Mouse (Mus musculus): ENCODE measurements around the gene Pwp2. TPM values are rescaled to one million over a fixed set of nuclear protein-coding genes. Genes with fewer than 3 reads are reported as not detected.

The Pwp2 gene
- total and polyA plus RNA-seq, 2 experiments from 2014 or later = 16.4 to 30.0 TPM

- no peak overlapping the region for H3K4me3 ChIP-seq (ENCODE audit: low read depth, low read length)
- no peak overlapping the region for H3K9ac ChIP-seq
- WGBS = 10% methylated on average over 14 of the region's 14 CpGs
- H3K4me2 ChIP-seq (ENCODE audit: low read depth) = 0 out of 2 replicates have a peak overlapping the region, but pooled peaks have one; percentile 5
- H3K36me3 ChIP-seq (ENCODE audit: insufficient read depth) = no peaks in the 10 kb centered on the region
- no peaks in the 10 kb centered on the region for H3K27me3 ChIP-seq (ENCODE audit: insufficient read depth, low read length)
- no peak for ATAC-seq
- no peaks in the 10 kb centered on the region for H3K9me3 ChIP-seq (ENCODE audit: low read length)
- no peak overlapping the region for H3K27ac ChIP-seq (ENCODE audit: low read depth, low read length)
- no peak for DNase-seq
- TF ChIP-seq CTCF (IDR thresholded peaks at IDR 0.05; ENCODE audit: low read depth) = no peak
- no peaks in the 10 kb centered on the region for H3K4me1 ChIP-seq (ENCODE audit: insufficient read depth)
Observed at GRCm38 (mm10) chr10:78134975-78135798, 49.8 kb downstream of the Pwp2 start.

- Histone ChIP-seq H3K4me2 (ENCODE audit: low read depth) (no peak overlapping the region), H3K4me3 (ENCODE audit: low read depth, low read length) (no peak overlapping the region), H3K27me3 (ENCODE audit: insufficient read depth, low read length) (no peaks in the 10 kb centered on the region), H3K9ac (no peak overlapping the region), H3K27ac (ENCODE audit: low read depth, low read length) (no peak overlapping the region), H3K9me3 (ENCODE audit: low read length) (no peaks in the 10 kb centered on the region), H3K4me1 (ENCODE audit: insufficient read depth) (no peaks in the 10 kb centered on the region), H3K36me3 (ENCODE audit: insufficient read depth) (no peaks in the 10 kb centered on the region)
- no peak for TF ChIP-seq CTCF (IDR thresholded peaks at IDR 0.05; ENCODE audit: low read depth)
- 67% methylated on average over 4 of the region's 4 CpGs for WGBS
- ATAC-seq (no peak), DNase-seq (no peak)
Observed at GRCm38 (mm10) chr10:78134400-78134799, 50.5 kb downstream of the Pwp2 start.

GRCm38 (mm10) chr10:78129998-78130397 is 55.0 kb downstream of the Pwp2 start:
- Histone ChIP-seq H3K4me1 (ENCODE audit: insufficient read depth) (no peaks in the 10 kb centered on the region), H3K4me3 (ENCODE audit: low read depth, low read length) (no peak overlapping the region), H3K9me3 (ENCODE audit: low read length) (no peaks in the 10 kb centered on the region), H3K27ac (ENCODE audit: low read depth, low read length) (no peak overlapping the region), H3K4me2 (ENCODE audit: low read depth) (no peak overlapping the region), H3K27me3 (ENCODE audit: insufficient read depth, low read length) (no peaks in the 10 kb centered on the region), H3K36me3 (ENCODE audit: insufficient read depth) (no peaks in the 10 kb centered on the region), H3K9ac (no peak overlapping the region)
- no peak for TF ChIP-seq CTCF (IDR thresholded peaks at IDR 0.05; ENCODE audit: low read depth)
- ATAC-seq = no peak
- WGBS = 79% methylated on average over 4 of the region's 4 CpGs
- no peak for DNase-seq

- no peak overlapping the region for H3K27ac ChIP-seq (ENCODE audit: low read depth, low read length)
- no peaks in the 10 kb centered on the region for H3K4me1 ChIP-seq (ENCODE audit: insufficient read depth)
- H3K36me3 ChIP-seq (ENCODE audit: insufficient read depth) = no peaks in the 10 kb centered on the region
- ATAC-seq = peak; percentile 20; the same call in 1 of the 2 replicates
- H3K4me2 ChIP-seq (ENCODE audit: low read depth) = no peak overlapping the region
- H3K4me3 ChIP-seq (ENCODE audit: low read depth, low read length) = no peak overlapping the region
- DNase-seq = peak; percentile 10
- H3K9ac ChIP-seq = no peak overlapping the region
- H3K27me3 ChIP-seq (ENCODE audit: insufficient read depth, low read length) = no peaks in the 10 kb centered on the region
- no peak for TF ChIP-seq CTCF (IDR thresholded peaks at IDR 0.05; ENCODE audit: low read depth)
- H3K9me3 ChIP-seq (ENCODE audit: low read length) = no peaks in the 10 kb centered on the region
- 51% methylated on average over 11 of the region's 11 CpGs for WGBS
Observed at GRCm38 (mm10) chr10:78129423-78129822, 55.5 kb downstream of the Pwp2 start.

GRCm38 (mm10) chr10:78128647-78129046 is 56.3 kb downstream of the Pwp2 start:
- WGBS = 77% methylated on average over 2 of the region's 2 CpGs
- TF ChIP-seq CTCF (IDR thresholded peaks at IDR 0.05; ENCODE audit: low read depth) = no peak
- no peaks in the 10 kb centered on the region for H3K4me1 ChIP-seq (ENCODE audit: insufficient read depth)
- no peak for ATAC-seq
- H3K9me3 ChIP-seq (ENCODE audit: low read length) = no peaks in the 10 kb centered on the region
- no peaks in the 10 kb centered on the region for H3K36me3 ChIP-seq (ENCODE audit: insufficient read depth)
- H3K27ac ChIP-seq (ENCODE audit: low read depth, low read length) = no peak overlapping the region
- H3K27me3 ChIP-seq (ENCODE audit: insufficient read depth, low read length) = no peaks in the 10 kb centered on the region
- no peak for DNase-seq
- H3K9ac ChIP-seq = no peak overlapping the region
- H3K4me3 ChIP-seq (ENCODE audit: low read depth, low read length) = no peak overlapping the region
- no peak overlapping the region for H3K4me2 ChIP-seq (ENCODE audit: low read depth)

- Histone ChIP-seq H3K4me2 (ENCODE audit: low read depth) (no peak overlapping the region), H3K9me3 (ENCODE audit: low read length) (no peaks in the 10 kb centered on the region), H3K9ac (no peak overlapping the region), H3K4me1 (ENCODE audit: insufficient read depth) (no peaks in the 10 kb centered on the region), H3K27ac (ENCODE audit: low read depth, low read length) (no peak overlapping the region), H3K4me3 (ENCODE audit: low read depth, low read length) (no peak overlapping the region), H3K27me3 (ENCODE audit: insufficient read depth, low read length) (no peaks in the 10 kb centered on the region), H3K36me3 (ENCODE audit: insufficient read depth) (no peaks in the 10 kb centered on the region)
- DNase-seq (no peak), ATAC-seq (no peak)
- TF ChIP-seq CTCF (IDR thresholded peaks at IDR 0.05; ENCODE audit: low read depth) = no peak
- WGBS = 80% methylated on average over 1 of the region's 1 CpGs
Observed at GRCm38 (mm10) chr10:78127931-78128330, 57.0 kb downstream of the Pwp2 start.

- ATAC-seq (no peak; the same call in 1 of the 2 replicates), DNase-seq (peak; percentile 4)
- no peak overlapping the region for H3K4me3 ChIP-seq (ENCODE audit: low read depth, low read length)
- H3K9me3 ChIP-seq (ENCODE audit: low read length) = no peaks in the 10 kb centered on the region
- H3K4me1 ChIP-seq (ENCODE audit: insufficient read depth) = no peaks in the 10 kb centered on the region
- 63% methylated on average over 9 of the region's 9 CpGs for WGBS
- no peak for TF ChIP-seq CTCF (IDR thresholded peaks at IDR 0.05; ENCODE audit: low read depth)
- no peaks in the 10 kb centered on the region for H3K36me3 ChIP-seq (ENCODE audit: insufficient read depth)
- H3K4me2 ChIP-seq (ENCODE audit: low read depth) = no peak overlapping the region
- H3K27ac ChIP-seq (ENCODE audit: low read depth, low read length) = no peak overlapping the region
- H3K9ac ChIP-seq = no peak overlapping the region
- H3K27me3 ChIP-seq (ENCODE audit: insufficient read depth, low read length) = no peaks in the 10 kb centered on the region
Observed at GRCm38 (mm10) chr10:78127046-78127870, 57.7 kb downstream of the Pwp2 start.

Data from forebrain, postnatal 0 days (tissue).